Mouse (Mus musculus) liver, embryonic 13.5 days (tissue): ENCODE data around the gene Prrt4. TPM values are rescaled to one million over a fixed set of nuclear protein-coding genes. Genes with fewer than 3 reads are reported as not detected.

Experiments used
- ATAC-seq: fragments of 200-750 bp; cut with Nextera tagmentation; 2 replicates; pipeline ENCODE4 v1.8.0; 2017; ENCODE audit warnings: low read depth, mild to moderate bottlenecking, moderate number of reproducible peaks, moderate library complexity
- DNase-seq: peaks from one replicate; pipeline ENCODE4 v3.0.0; 2022
- H3K27ac ChIP-seq: fragments of 300-500 bp; sonication (generic); 2 replicates; pipeline ENCODE4 v1.5.1; 2015; ENCODE audit warnings: moderate library complexity, mild to moderate bottlenecking, inconsistent platforms
- H3K27me3 ChIP-seq: fragments of 300-500 bp; sonication (generic); 2 replicates; pipeline ENCODE4 v1.6.1; 2015; ENCODE audit warnings: mild to moderate bottlenecking, inconsistent platforms
- H3K36me3 ChIP-seq: fragments of 300-500 bp; sonication (generic); 2 replicates; pipeline ENCODE4 v1.6.1; 2015; ENCODE audit warnings: mild to moderate bottlenecking, inconsistent platforms
- H3K4me1 ChIP-seq: fragments of 300-500 bp; sonication (generic); replicated peaks from 2 replicates; pipeline ENCODE4 v1.6.1; 2015; ENCODE audit warnings: inconsistent platforms
- H3K4me2 ChIP-seq: fragments of 300-500 bp; sonication (generic); 2 replicates; pipeline ENCODE4 v1.6.1; 2015; ENCODE audit warnings: inconsistent platforms, mild to moderate bottlenecking, moderate library complexity
- H3K4me3 ChIP-seq: fragments of 300-500 bp; sonication (generic); replicated peaks from 2 replicates; pipeline ENCODE4 v1.5.1; 2015; ENCODE audit warnings: mild to moderate bottlenecking, inconsistent platforms
- H3K9ac ChIP-seq: fragments of 300-500 bp; sonication (generic); 2 replicates; pipeline ENCODE4 v1.6.1; 2015; ENCODE audit warnings: mild to moderate bottlenecking, inconsistent platforms
- H3K9me3 ChIP-seq: fragments of 300-500 bp; sonication (generic); replicated peaks from 2 replicates; pipeline ENCODE4 v1.6.1; 2016; ENCODE audit warnings: inconsistent platforms
- WGBS: fragments of 180-500 bp; shearing (Covaris S2); methylation state at CpG from one replicate; pipeline ENCODE4 v1.1.7; 2015; ENCODE audit not compliant: insufficient replicate concordance; 5-methylcytosine and 5-hydroxymethylcytosine counted together
- polyA plus RNA-seq: library from polyadenylated mRNA; unstranded; fragments of >200 nt; fragmentation: Nextera tagmentation; extraction: Ambion mirVana; gene quantifications from 2 replicates; pipeline ENCODE4 v1.2.1, GENCODE M21; 2015

Gene Prrt4
- polyA plus RNA-seq, 1 experiment from 2014 or later, result 0.06 TPM

DNA sequence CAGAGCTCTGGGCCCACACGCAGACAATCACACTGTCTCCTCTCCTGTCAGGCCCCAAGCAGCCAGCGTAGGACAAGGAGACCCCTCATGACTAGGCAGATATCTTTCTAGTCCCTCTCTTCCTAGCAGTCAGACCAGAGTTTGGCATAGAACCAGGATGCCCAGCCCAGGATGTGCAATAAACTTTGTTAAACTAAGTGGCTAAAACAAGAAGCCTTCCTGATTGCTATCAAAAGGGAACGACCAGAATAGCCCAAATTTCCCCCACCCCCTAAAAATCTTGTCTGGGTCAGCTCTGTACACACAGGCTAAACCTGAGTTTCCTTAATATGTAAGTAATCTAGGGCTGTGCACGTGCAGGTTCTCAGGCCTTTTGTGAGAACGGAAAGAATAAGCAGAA, 28.8 kb upstream of the Prrt4 start:
- Histone ChIP-seq H3K4me2 (no peak overlapping the region), H3K9ac (no peak overlapping the region), H3K27me3 (peaks cover 24% of the 10 kb centered on the region), H3K27ac (no peak overlapping the region), H3K4me1 (peaks cover 20% of the 10 kb centered on the region), H3K9me3 (no peaks in the 10 kb centered on the region), H3K4me3 (no peak overlapping the region), H3K36me3 (peaks cover 7% of the 10 kb centered on the region; the same call in 1 of the 2 replicates)
- WGBS, result 46% methylated on average over 5 of the region's 5 CpGs
- ATAC-seq, result no peak
- DNase-seq, result no peak

DNA sequence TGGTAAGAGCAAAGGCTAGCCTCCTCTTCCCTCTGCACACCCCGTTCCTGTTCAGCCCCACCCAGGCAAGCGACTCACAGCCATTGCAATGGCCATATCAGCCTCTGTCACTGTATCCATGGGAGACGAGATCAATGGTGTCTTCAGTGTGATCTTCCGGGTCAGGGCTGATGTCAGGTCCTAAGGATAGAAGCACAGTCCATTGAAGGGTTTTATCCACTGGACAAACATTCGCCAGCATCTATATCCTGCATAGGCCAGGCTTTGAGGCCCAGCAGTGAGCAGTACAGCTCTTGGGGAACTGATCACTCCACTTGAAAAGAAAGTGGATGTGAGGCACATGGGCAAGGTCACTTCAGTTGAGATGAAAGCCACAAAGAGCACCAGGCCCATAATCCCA, 27.6 kb upstream of the Prrt4 start:
- Histone ChIP-seq H3K4me1 (peaks cover 15% of the 10 kb centered on the region), H3K4me2 (no peak overlapping the region), H3K4me3 (no peak overlapping the region), H3K9ac (no peak overlapping the region), H3K27ac (no peak overlapping the region), H3K36me3 (peaks cover 7% of the 10 kb centered on the region; the same call in 1 of the 2 replicates), H3K27me3 (peaks cover 15% of the 10 kb centered on the region), H3K9me3 (no peaks in the 10 kb centered on the region)
- ATAC-seq, result no peak
- 64% methylated on average over 5 of the region's 5 CpGs for WGBS
- DNase-seq, result no peak

GRCm38 (mm10) chr6:29206006-29206405, 26.6 kb upstream of the Prrt4 start:
- H3K27me3 ChIP-seq, result peaks cover 5% of the 10 kb centered on the region; the same call in 1 of the 2 replicates
- H3K9me3 ChIP-seq, result no peaks in the 10 kb centered on the region
- no peak overlapping the region for H3K4me2 ChIP-seq
- H3K27ac ChIP-seq, result no peak overlapping the region
- ATAC-seq (no peak), DNase-seq (no peak)
- peaks cover 7% of the 10 kb centered on the region; the same call in 1 of the 2 replicates for H3K36me3 ChIP-seq
- H3K9ac ChIP-seq, result no peak overlapping the region
- peaks cover 6% of the 10 kb centered on the region for H3K4me1 ChIP-seq
- no peak overlapping the region for H3K4me3 ChIP-seq
- WGBS, result 77% methylated on average over 10 of the region's 10 CpGs

- Histone ChIP-seq H3K36me3 (peaks cover 7% of the 10 kb centered on the region; the same call in 1 of the 2 replicates), H3K9me3 (no peaks in the 10 kb centered on the region), H3K27ac (no peak overlapping the region), H3K27me3 (no peaks in the 10 kb centered on the region; the same call in 1 of the 2 replicates), H3K4me2 (no peak overlapping the region), H3K4me1 (0 out of 2 replicates have a peak, but pooled peaks cover 3% of the 10 kb centered on the region), H3K9ac (no peak overlapping the region), H3K4me3 (no peak overlapping the region)
- WGBS, result 45% methylated on average over 15 of the region's 15 CpGs
- ATAC-seq (no peak), DNase-seq (no peak)
Observed at GRCm38 (mm10) chr6:29204932-29205614, 25.7 kb upstream of the Prrt4 start.

- peaks cover 7% of the 10 kb centered on the region for H3K4me1 ChIP-seq
- DNase-seq (no peak), ATAC-seq (no peak)
- H3K4me3 ChIP-seq, result no peak overlapping the region
- WGBS, result 61% methylated on average over 6 of the region's 6 CpGs
- H3K4me2 ChIP-seq, result no peak overlapping the region
- H3K27ac ChIP-seq, result no peak overlapping the region
- no peak overlapping the region for H3K9ac ChIP-seq
- peaks cover 7% of the 10 kb centered on the region; the same call in 1 of the 2 replicates for H3K36me3 ChIP-seq
- H3K27me3 ChIP-seq, result peaks cover 8% of the 10 kb centered on the region
- no peaks in the 10 kb centered on the region for H3K9me3 ChIP-seq
Observed at GRCm38 (mm10) chr6:29203861-29204585, 24.6 kb upstream of the Prrt4 start.

GRCm38 (mm10) chr6:29203096-29203495, 23.7 kb upstream of the Prrt4 start:
- no peak overlapping the region for H3K4me3 ChIP-seq
- no peak overlapping the region for H3K4me2 ChIP-seq
- 83% methylated on average over 13 of the region's 13 CpGs for WGBS
- DNase-seq (no peak), ATAC-seq (no peak)
- H3K27ac ChIP-seq, result no peak overlapping the region
- H3K4me1 ChIP-seq, result peaks cover 12% of the 10 kb centered on the region
- H3K9ac ChIP-seq, result no peak overlapping the region
- no peaks in the 10 kb centered on the region for H3K9me3 ChIP-seq
- H3K27me3 ChIP-seq, result peaks cover 12% of the 10 kb centered on the region
- peaks cover 7% of the 10 kb centered on the region; the same call in 1 of the 2 replicates for H3K36me3 ChIP-seq

- 71% methylated on average over 8 of the region's 8 CpGs for WGBS
- Histone ChIP-seq H3K27ac (no peak overlapping the region), H3K4me1 (peaks cover 12% of the 10 kb centered on the region), H3K36me3 (peaks cover 7% of the 10 kb centered on the region; the same call in 1 of the 2 replicates), H3K9me3 (no peaks in the 10 kb centered on the region), H3K9ac (no peak overlapping the region), H3K4me2 (no peak overlapping the region), H3K4me3 (no peak overlapping the region), H3K27me3 (peaks cover 23% of the 10 kb centered on the region)
- no peak for ATAC-seq
- DNase-seq, result no peak
Observed at GRCm38 (mm10) chr6:29201988-29202387, 22.6 kb upstream of the Prrt4 start.

DNA sequence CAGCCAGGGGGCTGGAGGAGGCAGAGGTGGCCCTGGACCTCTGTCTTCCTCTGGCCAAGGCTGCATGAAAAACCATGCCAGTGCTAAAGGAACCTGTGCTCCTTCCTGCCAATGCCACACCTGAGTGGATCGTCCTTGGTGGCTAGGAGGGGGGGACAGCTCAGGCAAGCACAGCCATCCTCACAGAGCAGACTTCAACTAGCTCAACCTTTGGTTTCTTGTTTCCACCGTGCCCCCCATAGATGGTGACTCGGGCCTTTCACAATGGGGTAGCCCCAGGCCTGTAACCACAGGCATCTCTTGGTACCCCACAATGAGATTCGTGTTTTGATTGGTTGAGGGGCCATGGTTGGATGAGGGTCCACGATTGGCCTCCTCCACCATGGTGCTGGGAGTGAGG, 22.0 kb upstream of the Prrt4 start:
- Histone ChIP-seq H3K4me1 (peaks cover 12% of the 10 kb centered on the region), H3K27ac (no peak overlapping the region), H3K27me3 (peaks cover 29% of the 10 kb centered on the region), H3K4me3 (no peak overlapping the region), H3K9ac (no peak overlapping the region), H3K9me3 (no peaks in the 10 kb centered on the region), H3K4me2 (no peak overlapping the region), H3K36me3 (0 out of 2 replicates have a peak, but pooled peaks cover 3% of the 10 kb centered on the region)
- WGBS, result 66% methylated on average over 5 of the region's 5 CpGs
- DNase-seq, result no peak
- ATAC-seq, result no peak

DNA sequence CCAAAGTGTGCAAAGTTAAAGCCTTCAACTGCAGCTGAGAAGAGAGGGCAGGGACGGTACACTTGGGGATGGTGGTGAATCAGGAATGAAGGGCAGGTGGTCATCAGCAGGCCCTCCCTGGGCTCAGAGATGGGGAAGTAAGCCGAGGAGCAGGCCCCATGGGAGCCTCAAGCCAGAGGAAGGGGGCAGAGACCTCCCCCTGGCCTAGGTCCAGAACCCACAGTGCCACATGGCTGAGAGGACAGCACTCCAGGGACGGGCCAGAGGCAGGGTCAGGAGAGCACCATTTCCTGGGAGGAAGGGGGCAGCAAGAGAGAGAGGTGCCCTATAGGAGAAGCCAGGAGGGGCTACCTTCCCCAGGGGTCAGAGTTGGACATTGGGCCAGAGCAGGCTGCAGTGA, 21.1 kb upstream of the Prrt4 start:
- H3K27me3 ChIP-seq, result peaks cover 38% of the 10 kb centered on the region
- ATAC-seq (no peak), DNase-seq (no peak)
- H3K9me3 ChIP-seq, result no peaks in the 10 kb centered on the region
- H3K9ac ChIP-seq, result no peak overlapping the region
- H3K36me3 ChIP-seq, result no peaks in the 10 kb centered on the region
- H3K27ac ChIP-seq, result no peak overlapping the region
- H3K4me3 ChIP-seq, result no peak overlapping the region
- no peak overlapping the region for H3K4me2 ChIP-seq
- 44% methylated on average over 3 of the region's 3 CpGs for WGBS
- H3K4me1 ChIP-seq, result peaks cover 12% of the 10 kb centered on the region

DNA sequence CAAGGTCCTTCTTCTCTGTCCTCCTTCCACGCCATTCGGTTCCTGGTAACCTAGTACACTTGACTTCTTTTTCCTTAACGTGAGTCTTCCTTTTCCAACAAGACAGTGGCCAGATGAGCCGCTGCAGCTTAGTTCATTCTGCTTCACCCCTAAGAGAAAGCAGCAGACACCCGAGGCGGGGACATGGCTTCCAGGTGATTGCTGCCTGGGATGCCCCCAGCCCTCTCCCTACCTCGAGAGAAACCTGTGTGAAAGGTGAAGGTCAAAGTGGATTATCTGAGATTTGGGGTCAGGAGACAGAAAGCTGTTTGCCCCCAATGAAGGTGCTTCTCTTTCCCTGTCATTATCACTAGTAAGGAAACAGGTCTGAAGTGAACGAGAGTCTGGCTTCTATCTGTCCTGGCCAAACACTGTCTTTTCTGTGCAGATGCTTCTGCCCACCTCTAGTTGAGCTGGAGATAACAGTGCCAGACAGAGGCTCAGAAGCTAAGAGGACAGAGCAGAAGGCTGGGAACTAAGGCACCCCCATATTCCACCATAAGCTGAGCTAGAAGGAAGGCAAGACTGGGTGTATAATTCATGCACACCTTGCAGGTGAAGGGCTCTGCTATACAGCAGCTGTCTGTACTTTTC, 20.0 kb upstream of the Prrt4 start:
- Histone ChIP-seq H3K9ac (no peak overlapping the region), H3K4me3 (peak overlapping the region; percentile 32; the same call in 1 of the 2 replicates), H3K4me1 (peaks cover 15% of the 10 kb centered on the region), H3K27ac (no peak overlapping the region), H3K27me3 (peaks cover 48% of the 10 kb centered on the region), H3K9me3 (no peaks in the 10 kb centered on the region), H3K36me3 (no peaks in the 10 kb centered on the region), H3K4me2 (peak overlapping the region; percentile 56)
- WGBS, result 23% methylated on average over 8 of the region's 8 CpGs
- peak; percentile 62 for ATAC-seq
- no peak for DNase-seq
